Mouse (Mus musculus) spleen, adult 2 months (tissue): Measurements from ENCODE around the gene Sds. TPM values are rescaled to one million over a fixed set of nuclear protein-coding genes. Genes with fewer than 3 reads are reported as not detected.
A peak's percentile ranks its signal among the peaks of the same experiment; 100 is the strongest.

Experiments
- DNase-seq, 2 experiments: peaks; one replicate each; pipeline versions ENCODE4 v3.0.0 to v3.0.0-alpha.2; 2012 to 2021; ENCODE audit warnings: low spot score in 2 of 2, low read depth in 1 of 2
- H3K27ac ChIP-seq: fragments of 200-500 bp; 2 replicates; pipeline ENCODE4 v1.5.1; 2012; ENCODE audit warnings: low read length, inconsistent platforms; ENCODE audit not compliant: insufficient read depth
- H3K27me3 ChIP-seq: fragments of 200-500 bp; 2 replicates; pipeline ENCODE4 v1.6.1; 2012; ENCODE audit warnings: mild to moderate bottlenecking, moderate library complexity, low read length, inconsistent platforms; ENCODE audit not compliant: control insufficient read depth, insufficient read depth
- H3K36me3 ChIP-seq: fragments of 200-500 bp; 2 replicates; pipeline ENCODE4 v1.6.1; 2012; ENCODE audit warnings: mild to moderate bottlenecking, low read length, inconsistent platforms; ENCODE audit not compliant: control insufficient read depth, insufficient read depth
- H3K4me1 ChIP-seq: fragments of 200-500 bp; 2 replicates; pipeline ENCODE4 v1.6.1; 2011; ENCODE audit warnings: inconsistent platforms; ENCODE audit not compliant: control insufficient read depth, insufficient read depth, insufficient read length
- H3K4me3 ChIP-seq: fragments of 200-500 bp; 2 replicates; pipeline ENCODE4 v1.5.1; 2011; ENCODE audit warnings: mild to moderate bottlenecking, inconsistent platforms; ENCODE audit not compliant: insufficient read depth, insufficient read length; ENCODE audit errors: extremely low read depth
- CTCF ChIP-seq: fragments of 200-500 bp; IDR thresholded peaks from 2 replicates; pipeline ENCODE4 v1.5.1; 2011; ENCODE audit warnings: mild to moderate bottlenecking, inconsistent platforms; ENCODE audit not compliant: insufficient read depth, insufficient read length, insufficient replicate concordance; ENCODE audit errors: extremely low read depth
- POLR2A ChIP-seq: fragments of 200-500 bp; IDR thresholded peaks from 2 replicates; pipeline ENCODE4 v1.6.1; 2011; ENCODE audit warnings: low read depth, low read length, inconsistent platforms
- WGBS: fragments of 180-500 bp; shearing (Covaris S2); methylation state at CpG from one replicate; pipeline ENCODE4 v1.1.7; 2018; 5-methylcytosine and 5-hydroxymethylcytosine counted together
- polyA plus RNA-seq: library from polyadenylated mRNA; depleted of rRNA; stranded (reverse); fragments of >200 nt; gene quantifications from 2 replicates; pipeline ENCODE4 v1.2.3, GENCODE M21; 2012

The Sds gene
- polyA plus RNA-seq, 1 experiment = not detected

GRCm38 (mm10) chr5:120439887-120440670 lies 36.2 kb upstream of the Sds start:
- H3K4me3 ChIP-seq = no peak overlapping the region; the same call in 1 of the 2 replicates
- peaks cover 32% of the 10 kb centered on the region for H3K27me3 ChIP-seq
- no peak for TF ChIP-seq POLR2A
- no peak for TF ChIP-seq CTCF
- H3K4me1 ChIP-seq = 0 out of 2 replicates have a peak, but pooled peaks cover 4% of the 10 kb centered on the region
- H3K27ac ChIP-seq = no peak overlapping the region
- H3K36me3 ChIP-seq = no peaks in the 10 kb centered on the region
- WGBS = 4% methylated on average over 60 of the region's 61 CpGs
- no peak for DNase-seq

GRCm38 (mm10) chr5:120440733-120441132 lies 35.6 kb upstream of the Sds start:
- 0 out of 2 replicates have a peak, but pooled peaks cover 3% of the 10 kb centered on the region for H3K4me1 ChIP-seq
- H3K27ac ChIP-seq = no peak overlapping the region
- WGBS = 7% methylated on average over 14 of the region's 14 CpGs
- no peaks in the 10 kb centered on the region for H3K36me3 ChIP-seq
- peaks cover 26% of the 10 kb centered on the region for H3K27me3 ChIP-seq
- peak; percentile 26 to 73 for DNase-seq
- no peak overlapping the region; the same call in 1 of the 2 replicates for H3K4me3 ChIP-seq
- peak; percentile 91 for TF ChIP-seq CTCF
- TF ChIP-seq POLR2A = no peak

GRCm38 (mm10) chr5:120447305-120447704 lies 29.0 kb upstream of the Sds start:
- 40% methylated on average over 13 of the region's 13 CpGs for WGBS
- TF ChIP-seq CTCF = no peak
- no peak for TF ChIP-seq POLR2A
- no peak overlapping the region for H3K4me3 ChIP-seq
- DNase-seq = no peak
- H3K36me3 ChIP-seq = no peaks in the 10 kb centered on the region
- H3K27me3 ChIP-seq = no peaks in the 10 kb centered on the region
- H3K27ac ChIP-seq = no peak overlapping the region
- no peaks in the 10 kb centered on the region for H3K4me1 ChIP-seq

- 50% methylated on average over 14 of the region's 14 CpGs for WGBS
- H3K27me3 ChIP-seq = no peaks in the 10 kb centered on the region
These were observed 21.5 kb upstream of the Sds start for GRCm38 (mm10) chr5:120454756-120455337.

GRCm38 (mm10) chr5:120456253-120456652 lies 20.1 kb upstream of the Sds start:
- H3K4me3 ChIP-seq = no peak overlapping the region
- H3K27me3 ChIP-seq = no peaks in the 10 kb centered on the region
- no peak for DNase-seq
- no peak overlapping the region for H3K27ac ChIP-seq
- H3K36me3 ChIP-seq = no peaks in the 10 kb centered on the region
- TF ChIP-seq CTCF = no peak
- 17% methylated on average over 1 of the region's 1 CpGs for WGBS
- no peaks in the 10 kb centered on the region for H3K4me1 ChIP-seq

More at GRCm38 (mm10) chr5:120454756-120455337, 21.5 kb upstream of the Sds start:
- H3K4me3 ChIP-seq = no peak overlapping the region
- no peaks in the 10 kb centered on the region for H3K36me3 ChIP-seq
- H3K27ac ChIP-seq = no peak overlapping the region
- no peaks in the 10 kb centered on the region for H3K4me1 ChIP-seq
- TF ChIP-seq POLR2A = no peak
- no peak for TF ChIP-seq CTCF
- DNase-seq = no peak

GRCm38 (mm10) chr5:120456841-120457554 lies 19.3 kb upstream of the Sds start:
- no peaks in the 10 kb centered on the region for H3K4me1 ChIP-seq
- no peaks in the 10 kb centered on the region for H3K27me3 ChIP-seq
- no peak overlapping the region for H3K4me3 ChIP-seq
- TF ChIP-seq CTCF (no peak), POLR2A (no peak)
- no peaks in the 10 kb centered on the region for H3K36me3 ChIP-seq
- no peak overlapping the region for H3K27ac ChIP-seq
- 58% methylated on average over 7 of the region's 7 CpGs for WGBS
- DNase-seq = no peak

- TF ChIP-seq CTCF (peak; percentile 36; the same call in 1 of the 2 replicates), POLR2A (no peak)
- H3K27me3 ChIP-seq = no peaks in the 10 kb centered on the region
- 15% methylated on average over 9 of the region's 9 CpGs for WGBS
- H3K4me1 ChIP-seq = no peaks in the 10 kb centered on the region
- no peaks in the 10 kb centered on the region for H3K36me3 ChIP-seq
- H3K27ac ChIP-seq = no peak overlapping the region
- peak in 1 of 2 experiments; percentile 20 for DNase-seq
- no peak overlapping the region for H3K4me3 ChIP-seq
These were observed 18.7 kb upstream of the Sds start for GRCm38 (mm10) chr5:120457628-120458027.
